Mouse (Mus musculus) intestine, embryonic 16.5 days (tissue): ENCODE data around the gene Btbd9. TPM values are rescaled to one million over a fixed set of nuclear protein-coding genes. Genes with fewer than 3 reads are reported as not detected.

Experiments
- ATAC-seq: fragments of 200-750 bp; cut with Nextera tagmentation; 2 replicates; pipeline ENCODE4 v1.8.0; 2017; ENCODE audit warnings: moderate TSS enrichment, moderate library complexity
- H3K27ac ChIP-seq: fragments of 300-500 bp; sonication (generic); 2 replicates; pipeline ENCODE4 v1.5.1; 2014; ENCODE audit warnings: mild to moderate bottlenecking, low read length
- H3K27me3 ChIP-seq: fragments of 300-500 bp; sonication (generic); replicated peaks from 2 replicates; pipeline ENCODE4 v1.6.1; 2014; ENCODE audit warnings: low read length, control low read depth, mixed read lengths; ENCODE audit not compliant: control insufficient read depth, insufficient read depth
- H3K36me3 ChIP-seq: fragments of 300-500 bp; sonication (generic); 2 replicates; pipeline ENCODE4 v1.6.1; 2014; ENCODE audit warnings: low read length, control low read depth; ENCODE audit not compliant: control insufficient read depth, insufficient read depth
- H3K4me1 ChIP-seq: fragments of 300-500 bp; sonication (generic); 2 replicates; pipeline ENCODE4 v1.6.1; 2014; ENCODE audit warnings: low read length, control low read depth, mixed read lengths; ENCODE audit not compliant: control insufficient read depth, insufficient read depth
- H3K4me2 ChIP-seq: fragments of 300-500 bp; sonication (generic); 2 replicates; pipeline ENCODE4 v1.6.1; 2014; ENCODE audit warnings: low read depth, low read length, control low read depth
- H3K4me3 ChIP-seq: fragments of 300-500 bp; sonication (generic); 2 replicates; pipeline ENCODE4 v1.5.1; 2014; ENCODE audit warnings: mild to moderate bottlenecking, low read length
- H3K9ac ChIP-seq: fragments of 300-500 bp; sonication (generic); 2 replicates; pipeline ENCODE4 v1.6.1; 2014; ENCODE audit warnings: low read depth, low read length
- H3K9me3 ChIP-seq: fragments of 300-500 bp; sonication (generic); 2 replicates; pipeline ENCODE4 v1.6.1; 2016; ENCODE audit warnings: low read length, control low read depth; ENCODE audit not compliant: control insufficient read depth
- WGBS: fragments of 180-500 bp; shearing (Covaris S2); extraction: QIAGEN DNeasy Blood & Tissue Kit; methylation state at CpG from one replicate; pipeline ENCODE4 v1.1.7; 2014; 5-methylcytosine and 5-hydroxymethylcytosine counted together
- polyA plus RNA-seq: library from polyadenylated mRNA; unstranded; fragments of >200 nt; fragmentation: Nextera tagmentation; extraction: Ambion mirVana; gene quantifications from 2 replicates; pipeline ENCODE4 v1.2.1, GENCODE M21; 2015

Btbd9 gene
- polyA plus RNA-seq, 1 experiment from 2014 or later = 51.6 TPM

DNA sequence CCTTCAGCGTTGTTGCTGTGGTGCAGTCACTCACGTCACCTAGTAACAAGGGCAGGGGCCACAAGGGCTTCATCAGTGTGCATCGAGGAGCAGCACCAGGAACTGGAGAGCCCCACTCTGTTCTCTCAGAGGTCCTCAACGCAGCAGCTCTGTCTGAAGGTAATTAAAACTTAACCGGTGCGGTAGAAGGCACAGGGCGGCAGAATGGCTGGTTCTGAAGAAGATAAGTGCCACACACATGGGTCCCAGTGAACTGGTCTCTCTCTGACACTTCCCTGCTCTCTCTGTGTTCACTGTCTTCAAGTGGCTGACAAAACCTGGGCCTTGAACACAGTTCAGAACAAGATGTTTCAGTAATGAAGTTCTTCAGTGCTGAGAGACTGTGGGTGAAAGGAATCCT is 239.5 kb downstream of the Btbd9 start:
- no peaks in the 10 kb centered on the region; the same call in 1 of the 2 replicates for H3K9me3 ChIP-seq
- H3K27me3 ChIP-seq = no peaks in the 10 kb centered on the region
- 60% methylated on average over 7 of the region's 7 CpGs for WGBS
- H3K9ac ChIP-seq = no peak overlapping the region
- H3K4me1 ChIP-seq = peaks cover 3% of the 10 kb centered on the region
- ATAC-seq = no peak
- no peak overlapping the region for H3K27ac ChIP-seq
- no peaks in the 10 kb centered on the region for H3K36me3 ChIP-seq
- no peak overlapping the region for H3K4me3 ChIP-seq
- no peak overlapping the region for H3K4me2 ChIP-seq

DNA sequence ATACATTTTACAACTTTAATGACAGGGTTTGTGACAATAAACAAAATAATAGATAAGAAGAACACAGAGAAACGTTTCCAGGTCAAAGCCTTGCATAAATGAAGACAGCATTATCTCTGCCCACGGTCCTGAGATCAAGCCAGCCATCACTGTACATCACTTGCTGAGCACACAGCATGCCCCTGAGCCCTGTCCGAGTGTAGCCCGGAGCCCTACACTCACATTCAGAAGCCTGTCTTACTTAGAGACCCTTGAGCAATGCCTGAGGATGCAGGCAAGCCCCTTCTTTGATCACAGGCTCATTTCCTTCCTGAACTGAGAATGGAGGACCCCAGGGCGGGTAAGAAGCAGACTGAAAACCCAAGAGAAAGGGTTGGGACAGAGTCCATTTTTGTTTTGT is 240.0 kb downstream of the Btbd9 start:
- no peak for ATAC-seq
- peaks cover 3% of the 10 kb centered on the region for H3K4me1 ChIP-seq
- no peaks in the 10 kb centered on the region; the same call in 1 of the 2 replicates for H3K9me3 ChIP-seq
- H3K4me2 ChIP-seq = no peak overlapping the region
- no peak overlapping the region for H3K27ac ChIP-seq
- H3K36me3 ChIP-seq = no peaks in the 10 kb centered on the region
- no peaks in the 10 kb centered on the region for H3K27me3 ChIP-seq
- WGBS = 60% methylated on average over 5 of the region's 5 CpGs
- no peak overlapping the region for H3K4me3 ChIP-seq
- H3K9ac ChIP-seq = no peak overlapping the region

DNA sequence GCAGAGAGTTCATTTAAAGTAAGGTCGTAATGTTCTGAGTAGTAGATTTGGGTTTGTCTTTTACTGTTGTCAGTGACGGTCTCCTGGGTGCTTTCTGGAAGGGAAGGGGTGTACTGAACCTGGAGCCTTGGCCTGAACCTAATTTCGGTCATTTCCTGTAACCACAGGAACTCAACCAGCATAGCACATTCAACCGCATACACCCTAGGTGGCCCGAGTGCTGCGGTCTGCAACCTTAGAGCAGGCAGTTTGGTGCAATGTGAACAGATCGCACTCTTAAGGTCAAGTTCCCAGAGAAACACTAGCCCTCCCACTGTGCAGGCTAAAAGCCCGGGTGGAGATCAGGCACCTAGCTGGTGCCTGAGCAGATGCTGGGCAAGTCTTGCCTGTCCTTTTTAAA is 240.5 kb downstream of the Btbd9 start:
- peaks cover 3% of the 10 kb centered on the region for H3K4me1 ChIP-seq
- no peaks in the 10 kb centered on the region for H3K36me3 ChIP-seq
- H3K9ac ChIP-seq = no peak overlapping the region
- H3K4me2 ChIP-seq = no peak overlapping the region
- H3K4me3 ChIP-seq = no peak overlapping the region
- 63% methylated on average over 8 of the region's 8 CpGs for WGBS
- no peak for ATAC-seq
- H3K27me3 ChIP-seq = no peaks in the 10 kb centered on the region
- H3K27ac ChIP-seq = no peak overlapping the region
- H3K9me3 ChIP-seq = no peaks in the 10 kb centered on the region; the same call in 1 of the 2 replicates

DNA sequence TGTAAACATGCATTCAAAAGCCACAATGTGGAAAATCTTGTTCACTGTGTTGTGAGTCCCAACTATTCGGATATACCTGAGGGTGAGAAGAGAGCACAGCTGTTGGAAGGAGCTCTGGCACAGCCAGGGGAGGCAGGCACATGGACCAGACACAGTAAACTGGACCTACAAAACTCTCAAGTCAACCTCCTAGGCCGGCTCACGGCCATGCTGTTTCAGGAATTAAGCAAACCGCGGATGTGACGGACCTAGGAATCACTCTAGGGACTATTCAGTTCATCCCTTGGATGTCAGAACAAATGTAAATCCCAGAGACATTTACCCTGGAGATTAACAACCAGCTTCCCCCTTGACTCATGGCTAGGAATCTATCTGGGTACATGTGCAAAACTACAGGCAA is 242.0 kb downstream of the Btbd9 start:
- H3K27me3 ChIP-seq = no peaks in the 10 kb centered on the region
- no peak overlapping the region for H3K27ac ChIP-seq
- no peaks in the 10 kb centered on the region for H3K36me3 ChIP-seq
- peaks cover 3% of the 10 kb centered on the region; the same call in 1 of the 2 replicates for H3K4me1 ChIP-seq
- no peaks in the 10 kb centered on the region for H3K9me3 ChIP-seq
- no peak overlapping the region for H3K4me3 ChIP-seq
- ATAC-seq = no peak
- H3K9ac ChIP-seq = no peak overlapping the region
- H3K4me2 ChIP-seq = no peak overlapping the region
- WGBS = 91% methylated on average over 6 of the region's 6 CpGs

DNA sequence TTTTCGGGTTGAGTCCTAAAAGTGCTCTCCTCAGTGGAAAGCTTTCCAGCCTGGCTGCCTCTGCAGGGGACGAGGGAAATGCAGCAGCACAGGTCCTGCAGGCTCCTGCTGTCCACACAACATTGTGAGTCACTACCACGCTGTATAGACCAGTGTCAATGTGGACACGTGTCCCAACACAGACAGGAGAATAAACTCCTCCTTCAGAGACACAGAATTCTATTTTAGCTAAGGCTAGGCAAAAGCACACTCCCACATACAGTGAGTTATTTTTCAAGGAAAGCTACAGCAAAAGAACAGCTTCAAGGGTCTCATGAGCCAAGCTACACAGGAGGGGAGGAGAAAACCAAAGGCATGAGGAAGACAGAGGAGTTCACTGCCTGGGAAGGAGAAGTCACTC is 243.2 kb downstream of the Btbd9 start:
- H3K36me3 ChIP-seq = no peaks in the 10 kb centered on the region
- no peaks in the 10 kb centered on the region for H3K9me3 ChIP-seq
- no peak overlapping the region for H3K9ac ChIP-seq
- H3K4me1 ChIP-seq = peaks cover 3% of the 10 kb centered on the region; the same call in 1 of the 2 replicates
- no peaks in the 10 kb centered on the region for H3K27me3 ChIP-seq
- H3K27ac ChIP-seq = no peak overlapping the region
- H3K4me3 ChIP-seq = no peak overlapping the region
- 81% methylated on average over 4 of the region's 4 CpGs for WGBS
- no peak overlapping the region for H3K4me2 ChIP-seq
- no peak for ATAC-seq

DNA sequence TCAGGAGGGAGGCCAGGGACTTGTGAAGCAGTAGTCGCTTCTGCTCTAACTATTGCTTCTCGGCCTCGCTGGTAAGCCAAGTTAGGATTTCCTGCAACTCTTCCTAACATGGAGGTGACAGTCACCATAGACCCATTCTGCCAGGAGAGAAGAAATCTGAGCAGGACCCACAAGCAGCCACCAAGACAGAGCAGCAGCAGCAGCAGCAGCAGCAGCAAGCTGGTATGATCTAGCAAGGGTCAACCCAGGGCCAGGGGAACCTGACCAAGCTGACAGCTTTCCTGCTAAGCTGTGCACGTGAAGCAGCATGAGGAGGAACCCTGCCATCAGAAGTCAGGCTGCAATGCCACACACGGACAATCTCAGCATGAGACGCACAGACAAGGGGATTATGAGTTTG is 244.9 kb downstream of the Btbd9 start:
- H3K9me3 ChIP-seq = no peaks in the 10 kb centered on the region
- peaks cover 3% of the 10 kb centered on the region; the same call in 1 of the 2 replicates for H3K4me1 ChIP-seq
- H3K27ac ChIP-seq = no peak overlapping the region
- no peak for ATAC-seq
- H3K9ac ChIP-seq = no peak overlapping the region
- H3K27me3 ChIP-seq = no peaks in the 10 kb centered on the region
- 84% methylated on average over 6 of the region's 6 CpGs for WGBS
- no peak overlapping the region for H3K4me2 ChIP-seq
- H3K36me3 ChIP-seq = no peaks in the 10 kb centered on the region
- H3K4me3 ChIP-seq = no peak overlapping the region

DNA sequence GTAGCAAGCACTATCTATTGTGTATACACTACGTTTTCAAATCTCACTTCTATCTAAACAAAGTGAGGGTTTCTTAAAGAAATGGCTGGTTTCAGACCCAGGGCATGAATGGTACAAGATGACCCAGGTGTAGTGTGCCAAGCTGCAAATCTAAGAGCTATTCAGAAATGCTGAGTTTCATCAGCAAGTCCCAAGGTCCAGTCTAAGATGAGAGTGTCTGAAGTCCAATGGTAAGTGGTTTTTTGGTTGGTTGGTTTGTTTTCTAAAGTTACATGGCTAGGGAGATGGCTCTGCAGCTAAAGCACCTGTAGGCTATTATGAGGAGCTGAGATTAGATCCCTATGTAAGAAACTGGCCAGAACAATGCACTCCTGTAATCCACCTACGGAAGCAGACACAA is 246.8 kb downstream of the Btbd9 start:
- Histone ChIP-seq H3K27me3 (no peaks in the 10 kb centered on the region), H3K36me3 (no peaks in the 10 kb centered on the region), H3K4me1 (no peaks in the 10 kb centered on the region; the same call in 1 of the 2 replicates), H3K4me3 (no peak overlapping the region), H3K4me2 (no peak overlapping the region), H3K27ac (no peak overlapping the region), H3K9ac (no peak overlapping the region), H3K9me3 (no peaks in the 10 kb centered on the region)
- no peak for ATAC-seq
- 69% methylated on average over 2 of the region's 2 CpGs for WGBS

DNA sequence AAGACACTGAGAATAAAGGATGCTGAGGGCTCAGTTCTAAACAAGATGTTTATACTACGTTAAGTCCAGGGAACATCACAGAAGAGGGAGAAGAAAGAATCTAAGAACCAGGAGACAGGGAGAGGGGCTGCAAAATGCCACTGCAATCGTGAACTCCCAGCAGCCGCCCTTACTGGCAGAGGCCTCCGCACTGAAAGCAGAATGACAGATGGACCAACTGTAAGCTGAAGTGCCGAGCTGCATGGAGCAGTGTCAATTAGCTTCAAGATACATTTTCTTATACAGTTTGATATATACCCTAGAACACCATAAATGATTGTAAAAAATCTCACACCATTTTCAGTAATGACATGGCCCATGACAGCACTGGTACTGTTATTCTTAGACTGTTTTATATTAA is 247.4 kb downstream of the Btbd9 start:
- Histone ChIP-seq H3K27ac (no peak overlapping the region), H3K36me3 (no peaks in the 10 kb centered on the region), H3K9ac (no peak overlapping the region), H3K27me3 (no peaks in the 10 kb centered on the region), H3K9me3 (no peaks in the 10 kb centered on the region), H3K4me2 (no peak overlapping the region), H3K4me3 (no peak overlapping the region), H3K4me1 (no peaks in the 10 kb centered on the region; the same call in 1 of the 2 replicates)
- ATAC-seq = no peak
- 50% methylated on average over 5 of the region's 5 CpGs for WGBS

DNA sequence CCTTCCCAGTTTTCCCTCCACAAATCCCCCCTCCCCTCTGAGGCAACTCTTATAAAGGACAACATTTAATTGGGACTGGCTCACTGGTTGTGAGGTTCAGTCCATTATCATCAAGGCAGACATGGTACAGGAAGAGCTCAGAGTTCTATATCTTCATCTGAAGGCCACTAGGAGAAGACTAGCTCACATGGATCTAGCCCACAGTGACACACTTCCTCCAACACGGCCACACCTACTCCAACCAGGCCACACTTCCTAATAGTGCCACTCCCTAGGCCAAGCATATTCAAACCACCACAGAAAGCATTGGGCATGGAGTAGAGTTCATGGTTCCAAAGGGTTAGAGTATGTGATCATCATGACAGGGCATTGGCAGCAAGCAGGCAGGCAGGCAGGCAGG is 249.4 kb downstream of the Btbd9 start:
- no peaks in the 10 kb centered on the region for H3K27me3 ChIP-seq
- H3K4me1 ChIP-seq = no peaks in the 10 kb centered on the region
- ATAC-seq = no peak
- H3K9ac ChIP-seq = no peak overlapping the region
- no peaks in the 10 kb centered on the region for H3K36me3 ChIP-seq
- no peak overlapping the region for H3K4me3 ChIP-seq
- H3K4me2 ChIP-seq = no peak overlapping the region
- H3K9me3 ChIP-seq = no peaks in the 10 kb centered on the region
- WGBS = 73% methylated on average over 1 of the region's 1 CpGs
- H3K27ac ChIP-seq = no peak overlapping the region

DNA sequence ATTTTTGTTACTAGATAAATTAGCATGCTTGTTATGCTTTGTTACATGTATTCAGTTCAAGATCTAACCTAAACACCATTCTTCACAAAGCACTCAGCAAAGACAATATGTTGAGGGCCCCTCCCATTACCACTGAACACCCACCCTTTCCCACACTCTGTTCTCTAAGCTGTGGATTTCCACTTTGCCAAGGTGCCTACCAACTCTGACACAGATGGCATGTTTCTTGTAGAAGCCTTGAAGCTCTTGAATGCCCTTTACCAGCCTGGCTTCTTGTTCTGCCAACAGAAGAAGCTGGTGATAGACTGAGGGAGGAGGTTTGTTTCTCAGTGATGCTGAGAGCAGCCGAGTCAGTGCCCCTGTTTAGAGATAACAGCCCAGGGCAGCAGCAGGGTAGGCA is 256.0 kb downstream of the Btbd9 start:
- no peak overlapping the region for H3K4me3 ChIP-seq
- WGBS = 46% methylated on average over 1 of the region's 1 CpGs
- H3K36me3 ChIP-seq = no peaks in the 10 kb centered on the region
- H3K4me1 ChIP-seq = no peaks in the 10 kb centered on the region
- no peak overlapping the region for H3K27ac ChIP-seq
- no peaks in the 10 kb centered on the region for H3K27me3 ChIP-seq
- H3K9ac ChIP-seq = no peak overlapping the region
- no peaks in the 10 kb centered on the region for H3K9me3 ChIP-seq
- H3K4me2 ChIP-seq = no peak overlapping the region
- ATAC-seq = no peak
